Mouse (Mus musculus): ENCODE results near the gene Tsr1. TPM values are rescaled to one million over a fixed set of nuclear protein-coding genes. Genes with fewer than 3 reads are reported as not detected.
A peak's percentile ranks its signal among the peaks of the same experiment; 100 is the strongest.

Tsr1 gene
- 10 to 100 TPM; 15.6 to 17.0 TPM for total RNA-seq (2021)

GRCm38 (mm10) chr11:74897678-74898516 is at the start of gene Tsr1:
Gene Tsr1 (plus strand): TSS chr11:74898071.
- peak; percentile 84 for DNase-seq (ENCODE audit: low spot score)
- intact Hi-C loops (cut with DNase I) = no loop called here

GRCm38 (mm10) chr11:74850998-74851661 is 46.7 kb upstream of the Tsr1 start:
- intact Hi-C loops (cut with DNase I) = no loop called here
- DNase-seq (ENCODE audit: low spot score) = no peak

DNA sequence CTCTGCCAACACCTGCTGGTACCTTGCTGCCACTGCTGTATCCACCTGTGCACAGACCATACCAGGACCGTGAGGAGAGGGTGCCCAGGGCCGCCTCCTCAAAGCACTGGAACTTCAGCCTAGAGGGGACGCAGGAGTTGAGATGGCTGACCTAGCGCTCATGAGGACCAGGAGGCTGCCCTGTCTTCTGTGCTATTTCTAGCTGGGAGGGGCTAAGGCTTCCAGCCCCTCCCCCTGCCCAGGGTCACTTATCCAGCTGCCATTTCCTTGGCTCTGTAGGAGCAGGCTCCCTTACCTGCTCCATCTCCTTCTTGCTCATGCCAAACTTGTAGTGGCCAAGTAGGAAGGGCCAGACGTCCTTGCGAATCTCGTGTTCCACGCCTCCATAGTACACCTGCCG is 40.1 kb upstream of the Tsr1 start:
- DNase-seq (ENCODE audit: low spot score) = no peak
- intact Hi-C loops (cut with DNase I) = no loop called here

GRCm38 (mm10) chr11:74862129-74862528 is 35.7 kb upstream of the Tsr1 start:
- intact Hi-C loops (cut with DNase I) = no loop called here
- no peak for DNase-seq (ENCODE audit: low spot score)

- DNase-seq (ENCODE audit: low spot score) = no peak
- intact Hi-C loops (cut with DNase I) = no loop called here
Measured at GRCm38 (mm10) chr11:74863471-74863870, 34.4 kb upstream of the Tsr1 start.

DNA sequence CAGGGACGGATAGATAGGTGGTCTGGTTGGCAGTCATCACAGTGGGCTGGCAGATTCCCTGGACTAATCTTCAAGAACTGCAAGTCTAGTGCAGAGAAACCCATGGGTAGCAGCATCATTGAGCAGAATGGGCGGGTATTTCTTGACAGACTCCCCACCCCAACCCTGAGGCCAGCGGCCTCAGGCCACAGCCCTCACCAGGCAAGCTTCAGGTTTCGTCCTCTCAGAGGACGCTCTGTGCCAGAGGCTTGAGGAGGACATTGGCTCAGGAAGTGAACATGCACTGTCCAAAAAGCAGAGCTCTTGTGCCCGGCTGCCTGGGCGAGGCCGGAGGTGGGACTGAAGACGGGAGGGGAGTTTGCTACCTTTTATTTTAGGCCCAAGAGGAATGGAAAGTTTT is 33.5 kb upstream of the Tsr1 start:
- DNase-seq (ENCODE audit: low spot score) = no peak
- intact Hi-C loops (cut with DNase I) = no loop called here

DNA sequence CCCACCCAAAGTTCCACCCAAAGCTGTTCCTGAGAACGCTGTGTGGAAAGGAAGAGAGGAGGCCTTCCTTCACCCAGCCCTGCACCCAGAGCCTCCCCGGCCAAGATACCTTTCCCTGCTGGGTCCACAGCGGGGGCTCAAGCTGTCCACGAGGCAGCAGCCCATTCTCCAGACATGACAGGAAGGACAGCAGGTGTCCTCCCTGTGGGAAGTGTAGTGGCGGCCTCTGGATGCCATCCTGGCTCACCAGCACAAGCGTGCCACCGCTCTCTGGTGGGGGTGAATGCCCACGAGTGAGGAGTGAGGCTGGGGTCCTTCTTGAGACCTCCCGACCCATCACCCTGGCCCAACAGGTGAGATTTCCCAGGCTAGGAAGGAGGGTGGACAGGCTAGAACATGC is 32.6 kb upstream of the Tsr1 start:
- intact Hi-C loops (cut with DNase I) = no loop called here
- no peak for DNase-seq (ENCODE audit: low spot score)

DNA sequence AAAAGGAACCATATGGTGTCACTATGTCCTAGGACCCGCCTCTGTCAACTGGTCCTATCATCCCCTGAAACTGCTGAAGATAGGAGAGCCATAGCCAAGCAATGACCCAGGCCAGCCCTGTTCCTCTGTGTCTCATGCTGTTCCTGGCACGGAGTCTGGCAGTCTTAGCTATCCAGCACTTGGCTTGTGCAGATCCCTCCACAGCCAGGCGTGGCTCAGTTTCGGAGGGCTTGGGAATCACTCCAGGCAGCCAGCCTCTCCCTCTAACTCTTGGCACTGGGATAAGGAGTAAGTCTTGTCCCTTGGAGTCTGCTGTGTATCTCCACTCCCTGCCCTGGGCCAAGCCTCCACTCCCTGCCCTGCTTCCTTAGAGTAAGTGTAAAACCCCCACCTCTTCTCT is 31.2 kb upstream of the Tsr1 start:
- peak; percentile 85 for DNase-seq (ENCODE audit: low spot score)
- intact Hi-C loops (cut with DNase I) = no loop called here

- peak; percentile 64 for DNase-seq (ENCODE audit: low spot score)
- intact Hi-C loops (cut with DNase I) = no loop called here
Measured at GRCm38 (mm10) chr11:74867181-74867580, 30.7 kb upstream of the Tsr1 start.

GRCm38 (mm10) chr11:74868046-74868760 is 29.7 kb upstream of the Tsr1 start:
- no peak for DNase-seq (ENCODE audit: low spot score)
- intact Hi-C loops (cut with DNase I) = no loop called here

GRCm38 (mm10) chr11:74869603-74870002 is 28.3 kb upstream of the Tsr1 start:
- no peak for DNase-seq (ENCODE audit: low spot score)
- intact Hi-C loops (cut with DNase I) = no loop called here

DNA sequence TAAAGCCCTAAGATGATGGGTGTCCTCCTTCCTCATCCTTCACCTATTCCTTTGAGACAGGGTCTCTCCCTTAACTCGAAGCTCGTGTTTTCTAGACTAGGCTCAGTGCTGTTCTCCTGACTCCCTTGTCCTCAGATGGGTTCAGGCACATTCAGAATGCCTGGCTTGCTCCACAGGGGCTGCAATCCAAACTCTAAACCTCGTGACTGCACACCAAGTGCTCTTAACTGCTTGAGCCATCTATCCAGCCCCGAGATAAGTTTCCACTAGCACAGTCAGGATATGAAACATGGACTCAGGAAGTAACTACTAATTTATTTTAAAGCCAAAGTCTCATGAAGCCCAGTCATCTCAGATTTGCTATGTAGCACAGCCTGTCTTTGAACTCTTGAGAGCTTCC is 27.3 kb upstream of the Tsr1 start:
- intact Hi-C loops (cut with DNase I) = no loop called here
- no peak for DNase-seq (ENCODE audit: low spot score)

DNA sequence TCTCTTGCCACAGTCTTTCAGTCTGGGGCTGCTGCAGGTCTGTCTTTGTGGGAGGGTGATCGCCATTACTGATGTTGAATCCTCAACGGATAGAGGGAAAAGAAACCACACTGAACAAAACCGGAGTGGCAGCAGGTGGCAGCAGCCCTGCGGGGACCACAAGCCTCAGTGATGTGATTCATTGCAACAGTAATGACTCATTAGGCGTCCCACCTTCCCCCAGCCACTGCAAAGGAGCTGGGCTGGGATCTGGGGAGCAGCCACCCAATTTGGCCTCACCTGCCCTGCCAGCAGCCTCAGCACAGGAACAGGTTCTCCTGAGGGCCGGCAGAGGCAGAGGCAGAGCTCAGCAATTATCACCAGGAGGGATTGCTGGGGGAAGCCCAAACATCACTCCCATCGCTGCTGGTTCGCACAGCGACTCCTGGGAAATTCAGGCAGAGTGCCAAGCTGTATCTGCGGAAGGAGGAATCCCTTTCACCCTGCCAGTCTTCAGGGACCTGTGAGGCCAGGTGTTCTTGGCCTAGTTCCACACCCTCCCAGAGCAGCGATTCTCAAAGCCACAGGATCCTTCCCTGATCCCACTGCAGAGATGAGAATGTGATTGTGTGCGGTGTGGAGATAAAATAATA is 26.8 kb upstream of the Tsr1 start:
- DNase-seq (ENCODE audit: low spot score) = no peak
- intact Hi-C loops (cut with DNase I) = no loop called here

GRCm38 (mm10) chr11:74874630-74875029 is 23.2 kb upstream of the Tsr1 start:
- intact Hi-C loops (cut with DNase I) = no loop called here
- DNase-seq (ENCODE audit: low spot score) = no peak

- peak; percentile 44 for DNase-seq (ENCODE audit: low spot score)
- intact Hi-C loops (cut with DNase I) = no loop called here
Measured at GRCm38 (mm10) chr11:74876801-74877200, 21.1 kb upstream of the Tsr1 start.

DNA sequence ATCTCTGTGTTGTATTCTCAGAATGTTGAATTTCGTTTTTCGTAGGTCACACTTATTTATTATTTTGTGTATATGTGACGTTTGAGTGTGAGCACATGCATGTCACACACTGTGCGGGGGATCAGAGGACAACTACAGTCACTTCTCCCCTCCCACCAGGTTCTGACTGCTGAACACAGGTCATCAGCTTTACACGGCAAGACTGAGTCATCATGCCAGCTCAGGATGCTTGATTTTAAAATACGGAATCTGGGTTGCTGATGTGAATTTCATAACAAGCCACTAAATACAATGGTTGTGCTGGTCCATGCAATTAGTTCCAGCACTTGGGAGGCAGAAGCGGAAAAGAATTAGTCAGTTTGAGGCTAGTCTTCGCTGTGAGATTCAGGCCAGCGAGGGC is 16.9 kb upstream of the Tsr1 start:
- DNase-seq (ENCODE audit: low spot score) = no peak
- intact Hi-C loops (cut with DNase I) = no loop called here

DNA sequence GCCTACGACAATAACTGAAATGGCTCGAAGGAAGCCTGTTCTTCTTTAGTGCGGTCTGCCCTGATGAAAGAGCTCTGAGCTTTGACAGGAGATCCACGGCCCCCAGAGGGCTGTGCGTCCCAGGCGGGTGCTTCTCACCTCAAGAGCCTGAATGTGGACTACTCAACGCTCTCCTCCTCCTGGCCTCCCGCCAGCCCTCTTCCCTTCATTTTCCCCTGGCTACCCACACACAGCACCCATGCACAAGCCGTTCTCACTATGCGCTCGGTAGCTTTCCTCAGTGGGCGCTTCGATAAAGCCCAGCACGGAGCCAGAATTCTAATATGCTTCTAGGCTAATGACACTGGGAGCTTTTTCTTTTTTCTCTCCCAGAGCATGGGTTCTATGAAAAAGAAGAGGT is 15.9 kb upstream of the Tsr1 start:
- no peak for DNase-seq (ENCODE audit: low spot score)
- intact Hi-C loops (cut with DNase I) = no loop called here

DNA sequence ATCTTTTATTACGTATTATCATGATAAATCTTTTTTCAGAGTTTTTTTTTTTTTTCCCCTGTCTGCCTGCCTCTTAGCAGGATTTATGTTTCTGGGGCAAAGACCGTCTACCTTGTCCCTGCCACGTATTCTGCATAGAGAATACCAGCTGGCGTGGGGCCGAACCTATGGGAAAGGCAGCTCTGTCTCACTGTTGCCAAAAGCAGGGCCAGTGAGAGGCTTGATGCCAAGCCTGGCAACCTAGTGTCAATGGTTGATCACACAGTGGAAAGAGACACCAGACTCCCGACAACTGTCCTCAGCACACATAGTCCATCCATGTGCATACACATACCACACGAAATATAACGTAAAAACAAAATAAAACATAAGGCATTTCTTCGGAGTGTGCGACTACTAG is 14.8 kb upstream of the Tsr1 start:
- no peak for DNase-seq (ENCODE audit: low spot score)
- intact Hi-C loops (cut with DNase I) = no loop called here

GRCm38 (mm10) chr11:74894619-74895018 is 3.3 kb upstream of the Tsr1 start:
- intact Hi-C loops (cut with DNase I) = no loop called here
- DNase-seq (ENCODE audit: low spot score) = no peak

Measured in heart, postnatal 25 days (tissue).